Mouse (Mus musculus) C2C12 (cell line): Measurements from ENCODE around the gene Gm10577.

Experiments
- CTCF ChIP-seq: IDR thresholded peaks from one replicate; pipeline ENCODE4 v1.5.1; 2011; ENCODE audit not compliant: control insufficient read depth, insufficient read depth, insufficient read length
- MAX ChIP-seq: IDR thresholded peaks from one replicate; pipeline ENCODE4 v1.6.1; 2011; ENCODE audit warnings: mild to moderate bottlenecking, control low read depth
- MYOD1 ChIP-seq: IDR thresholded peaks from one replicate; pipeline ENCODE4 v1.6.1; 2011; ENCODE audit warnings: low read depth; ENCODE audit not compliant: control insufficient read depth, insufficient read length
- MYOG ChIP-seq: IDR thresholded peaks from one replicate; pipeline ENCODE4 v1.6.1; 2011; ENCODE audit not compliant: control insufficient read depth, insufficient read length; ENCODE audit errors: extremely low read depth
- USF1 ChIP-seq: IDR thresholded peaks from one replicate; pipeline ENCODE4 v1.6.1; 2011; ENCODE audit warnings: low read depth, mild to moderate bottlenecking, control low read depth, moderate library complexity

DNA sequence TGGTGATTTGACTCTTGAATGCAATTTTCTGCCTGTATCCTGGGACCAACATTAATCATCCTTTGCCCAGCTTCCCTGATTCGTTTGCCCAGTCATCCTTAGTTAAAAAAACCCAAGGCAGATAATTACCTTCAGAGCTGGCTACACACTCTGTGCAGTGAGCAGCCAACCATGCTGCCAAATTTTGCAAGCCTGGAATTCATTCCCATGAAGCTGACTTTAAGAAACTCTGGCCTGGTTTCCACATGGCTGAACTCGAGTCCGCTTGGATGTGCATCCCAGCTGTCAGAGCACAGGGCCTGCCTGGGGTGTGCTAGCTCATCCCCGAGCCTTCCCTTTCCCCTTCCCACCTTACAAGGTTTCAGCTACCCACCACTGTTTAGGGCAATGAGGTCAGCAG, 29.5 kb downstream of the Gm10577 start:
- TF ChIP-seq CTCF (no peak), MYOD1 (no peak), MYOG (no peak), USF1 (no peak), MAX (no peak)
